Mouse (Mus musculus) embryonic facial prominence, embryonic 14.5 days (tissue): ENCODE data around the gene Adcy2. TPM values are rescaled to one million over a fixed set of nuclear protein-coding genes. Genes with fewer than 3 reads are reported as not detected.

Experiments used
- ATAC-seq: fragments of 200-750 bp; cut with Nextera tagmentation; 2 replicates; pipeline ENCODE4 v1.8.0; 2017; ENCODE audit warnings: low read depth, moderate number of reproducible peaks, moderate TSS enrichment
- DNase-seq: peaks from one replicate; pipeline ENCODE4 v3.0.0-alpha.2; 2015; ENCODE audit warnings: low spot score
- H3K27ac ChIP-seq: fragments of 300-500 bp; sonication (generic); replicated peaks from 2 replicates; pipeline ENCODE4 v1.5.1; 2014; ENCODE audit warnings: low read depth, mild to moderate bottlenecking, low read length, moderate library complexity
- H3K27me3 ChIP-seq: fragments of 300-500 bp; sonication (generic); replicated peaks from 2 replicates; pipeline ENCODE4 v1.6.1; 2014; ENCODE audit warnings: low read length; ENCODE audit not compliant: control insufficient read depth, insufficient read depth
- H3K36me3 ChIP-seq: fragments of 300-500 bp; sonication (generic); 2 replicates; pipeline ENCODE4 v1.6.1; 2014; ENCODE audit warnings: low read length, mixed read lengths; ENCODE audit not compliant: control insufficient read depth, insufficient read depth
- H3K4me1 ChIP-seq: fragments of 300-500 bp; sonication (generic); 2 replicates; pipeline ENCODE4 v1.6.1; 2014; ENCODE audit warnings: antibody characterized with exemption, low read length; ENCODE audit not compliant: control insufficient read depth, insufficient read depth
- H3K4me2 ChIP-seq: fragments of 300-500 bp; sonication (generic); 2 replicates; pipeline ENCODE4 v1.6.1; 2014; ENCODE audit warnings: low read depth, mild to moderate bottlenecking, low read length, moderate library complexity, mixed read lengths
- H3K4me3 ChIP-seq: fragments of 300-500 bp; sonication (generic); 2 replicates; pipeline ENCODE4 v1.5.1; 2014; ENCODE audit warnings: low read depth, mild to moderate bottlenecking, low read length
- H3K9ac ChIP-seq: fragments of 300-500 bp; sonication (generic); 2 replicates; pipeline ENCODE4 v1.6.1; 2014; ENCODE audit warnings: low read depth, mild to moderate bottlenecking, low read length, moderate library complexity, mixed read lengths
- H3K9me3 ChIP-seq: fragments of 300-500 bp; sonication (generic); 2 replicates; pipeline ENCODE4 v1.6.1; 2016; ENCODE audit warnings: low read length; ENCODE audit not compliant: control insufficient read depth
- WGBS: fragments of 180-500 bp; shearing (Covaris S2); extraction: QIAGEN DNeasy Blood & Tissue Kit; methylation state at CpG from one replicate; pipeline ENCODE4 v1.1.7; 2014; 5-methylcytosine and 5-hydroxymethylcytosine counted together
- polyA plus RNA-seq: library from polyadenylated mRNA; unstranded; fragments of >200 nt; fragmentation: Nextera tagmentation; extraction: Ambion mirVana; gene quantifications from 2 replicates; pipeline ENCODE4 v1.2.1, GENCODE M21; 2014

The Adcy2 gene
- polyA plus RNA-seq, 1 experiment from 2014 or later, result 11.2 TPM

DNA sequence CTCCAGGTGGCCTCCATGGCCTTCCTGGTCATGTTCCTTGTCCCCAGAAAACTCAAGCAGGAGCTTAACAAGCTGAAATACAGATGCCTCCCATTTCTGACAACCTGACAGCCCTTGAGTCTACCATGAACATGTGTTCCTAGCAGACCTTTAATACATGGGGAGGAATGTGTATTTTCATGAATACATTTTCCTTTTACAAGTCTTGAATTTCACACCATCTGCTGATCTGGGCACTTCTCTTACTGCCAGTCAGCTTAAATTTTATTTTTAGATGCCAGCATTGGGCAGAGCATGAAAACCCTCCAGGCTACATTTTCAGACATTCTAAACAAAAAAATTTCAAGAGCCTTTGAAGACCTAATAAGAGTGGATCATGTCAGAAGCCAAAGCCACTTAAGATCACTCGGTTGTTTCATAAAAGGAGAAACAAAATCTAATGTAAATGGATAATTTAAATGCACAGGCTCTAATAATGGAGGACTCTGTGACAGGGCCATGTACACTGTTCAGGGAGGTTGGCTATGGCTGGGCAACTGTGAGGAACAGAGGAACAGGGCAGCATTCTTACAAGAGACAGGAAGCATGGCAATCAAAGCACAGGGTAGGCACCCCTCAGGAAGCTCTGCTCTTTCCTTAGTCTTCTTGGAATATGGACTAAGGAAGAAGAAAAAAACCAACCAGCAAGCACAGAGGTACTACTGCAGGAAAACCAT lies 131.2 kb downstream of the Adcy2 start:
- ATAC-seq (no peak), DNase-seq (no peak)
- Histone ChIP-seq H3K27ac (0 out of 2 replicates have a peak overlapping the region, but pooled peaks have one; percentile 33), H3K4me2 (no peak overlapping the region), H3K36me3 (no peaks in the 10 kb centered on the region), H3K4me1 (0 out of 2 replicates have a peak, but pooled peaks cover 7% of the 10 kb centered on the region), H3K27me3 (no peaks in the 10 kb centered on the region), H3K9ac (no peak overlapping the region), H3K9me3 (no peaks in the 10 kb centered on the region), H3K4me3 (no peak overlapping the region)
- 47% methylated on average over 1 of the region's 1 CpGs for WGBS

DNA sequence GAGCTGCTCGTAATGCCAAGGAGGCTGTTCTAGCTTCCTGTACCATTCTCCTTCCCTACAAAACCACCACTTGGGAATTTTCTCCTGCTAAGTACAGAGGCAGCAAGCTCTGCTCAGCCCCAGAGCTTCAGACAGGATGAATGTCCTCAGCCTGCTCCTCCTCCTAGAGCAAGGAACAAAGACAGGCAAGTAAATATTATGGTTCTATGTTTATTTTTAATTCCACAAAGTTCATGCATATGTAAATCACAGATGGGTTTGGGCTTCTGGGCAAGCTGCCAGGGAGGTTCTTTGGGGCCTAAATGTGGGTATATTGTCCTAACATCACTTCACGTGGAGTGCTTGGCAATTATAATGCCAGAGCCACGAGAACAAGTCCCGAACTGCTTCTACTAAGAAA lies 139.3 kb downstream of the Adcy2 start:
- no peak overlapping the region for H3K4me3 ChIP-seq
- no peak overlapping the region for H3K4me2 ChIP-seq
- H3K27me3 ChIP-seq, result no peaks in the 10 kb centered on the region
- H3K36me3 ChIP-seq, result no peaks in the 10 kb centered on the region
- WGBS, result 41% methylated on average over 4 of the region's 4 CpGs
- DNase-seq, result peak; percentile 21
- no peaks in the 10 kb centered on the region for H3K9me3 ChIP-seq
- no peak for ATAC-seq
- H3K4me1 ChIP-seq, result no peaks in the 10 kb centered on the region
- no peak overlapping the region for H3K9ac ChIP-seq
- no peak overlapping the region for H3K27ac ChIP-seq

DNA sequence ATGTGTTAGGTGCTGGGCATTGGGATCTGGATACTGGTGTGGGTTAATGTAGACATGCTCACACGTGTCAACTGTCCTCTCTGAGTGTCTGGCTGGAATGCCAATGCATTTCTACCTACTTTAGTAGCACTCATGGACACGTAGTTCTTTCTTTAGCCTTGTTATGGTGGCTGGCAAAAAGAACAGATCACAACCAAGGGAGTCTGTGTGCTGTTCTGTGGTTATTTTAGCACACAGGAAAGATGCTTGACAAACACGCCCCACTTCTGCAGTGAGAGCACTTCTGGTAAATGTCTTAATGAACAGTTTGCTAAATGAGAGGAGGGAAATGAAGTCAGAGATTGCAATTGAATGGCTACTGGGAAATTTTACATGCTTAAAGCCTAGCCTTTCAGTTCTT lies 151.1 kb downstream of the Adcy2 start:
- Histone ChIP-seq H3K9me3 (no peaks in the 10 kb centered on the region), H3K27me3 (no peaks in the 10 kb centered on the region), H3K36me3 (no peaks in the 10 kb centered on the region), H3K9ac (no peak overlapping the region), H3K27ac (no peak overlapping the region), H3K4me1 (no peaks in the 10 kb centered on the region), H3K4me2 (no peak overlapping the region), H3K4me3 (no peak overlapping the region)
- 67% methylated on average over 3 of the region's 3 CpGs for WGBS
- no peak for ATAC-seq
- DNase-seq, result no peak

GRCm38 (mm10) chr13:68839517-68839916 lies 159.8 kb downstream of the Adcy2 start:
- Histone ChIP-seq H3K36me3 (no peaks in the 10 kb centered on the region), H3K27ac (no peak overlapping the region), H3K9ac (no peak overlapping the region), H3K27me3 (no peaks in the 10 kb centered on the region), H3K4me2 (no peak overlapping the region), H3K9me3 (no peaks in the 10 kb centered on the region), H3K4me1 (no peaks in the 10 kb centered on the region; the same call in 1 of the 2 replicates), H3K4me3 (no peak overlapping the region)
- WGBS, result 39% methylated on average over 2 of the region's 2 CpGs
- DNase-seq, result no peak
- ATAC-seq, result no peak

GRCm38 (mm10) chr13:68836183-68836582 lies 163.2 kb downstream of the Adcy2 start:
- no peak overlapping the region for H3K27ac ChIP-seq
- no peak overlapping the region for H3K4me2 ChIP-seq
- H3K4me1 ChIP-seq, result no peaks in the 10 kb centered on the region; the same call in 1 of the 2 replicates
- H3K4me3 ChIP-seq, result no peak overlapping the region
- H3K9me3 ChIP-seq, result no peaks in the 10 kb centered on the region
- ATAC-seq, result no peak
- no peaks in the 10 kb centered on the region for H3K27me3 ChIP-seq
- DNase-seq, result no peak
- H3K36me3 ChIP-seq, result no peaks in the 10 kb centered on the region
- H3K9ac ChIP-seq, result no peak overlapping the region

GRCm38 (mm10) chr13:68835424-68836045 lies 163.8 kb downstream of the Adcy2 start:
- no peak overlapping the region for H3K4me3 ChIP-seq
- H3K36me3 ChIP-seq, result no peaks in the 10 kb centered on the region
- H3K4me1 ChIP-seq, result no peaks in the 10 kb centered on the region; the same call in 1 of the 2 replicates
- no peak overlapping the region for H3K4me2 ChIP-seq
- DNase-seq, result peak; percentile 56
- peak; percentile 65 for ATAC-seq
- H3K9ac ChIP-seq, result no peak overlapping the region
- WGBS, result 49% methylated on average over 8 of the region's 8 CpGs
- peak overlapping the region; percentile 1; the same call in 1 of the 2 replicates for H3K27ac ChIP-seq
- no peaks in the 10 kb centered on the region for H3K27me3 ChIP-seq
- no peaks in the 10 kb centered on the region for H3K9me3 ChIP-seq

DNA sequence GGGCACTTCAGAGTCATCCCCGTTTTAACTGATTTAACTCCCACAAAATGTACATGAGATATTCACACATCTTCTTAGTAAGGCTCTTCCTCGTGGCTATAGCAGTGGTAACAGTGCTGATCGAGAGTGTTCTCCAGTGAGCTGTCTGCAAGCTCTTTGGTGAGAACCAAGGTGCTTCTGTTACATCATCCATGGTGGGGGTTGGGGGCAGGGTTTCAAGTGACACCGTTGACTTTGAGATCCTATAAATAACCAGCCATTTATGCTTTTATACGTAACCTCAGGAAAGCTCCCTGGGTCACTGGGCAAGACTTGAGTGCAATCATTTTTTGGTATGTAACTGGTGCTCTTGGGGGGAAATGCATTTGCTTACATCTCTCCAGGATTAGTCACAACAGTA lies 167.2 kb downstream of the Adcy2 start:
- Histone ChIP-seq H3K9ac (no peak overlapping the region), H3K4me1 (no peaks in the 10 kb centered on the region; the same call in 1 of the 2 replicates), H3K27me3 (no peaks in the 10 kb centered on the region), H3K4me2 (no peak overlapping the region), H3K9me3 (0 out of 2 replicates have a peak, but pooled peaks cover 2% of the 10 kb centered on the region), H3K4me3 (no peak overlapping the region), H3K36me3 (no peaks in the 10 kb centered on the region), H3K27ac (no peak overlapping the region)
- DNase-seq (no peak), ATAC-seq (no peak)
- WGBS, result 76% methylated on average over 5 of the region's 5 CpGs

- no peaks in the 10 kb centered on the region for H3K36me3 ChIP-seq
- no peak overlapping the region for H3K4me2 ChIP-seq
- H3K9me3 ChIP-seq, result 0 out of 2 replicates have a peak, but pooled peaks cover 4% of the 10 kb centered on the region
- WGBS, result 75% methylated on average over 6 of the region's 6 CpGs
- H3K4me3 ChIP-seq, result no peak overlapping the region
- H3K9ac ChIP-seq, result no peak overlapping the region
- no peaks in the 10 kb centered on the region for H3K27me3 ChIP-seq
- DNase-seq, result no peak
- no peak for ATAC-seq
- no peaks in the 10 kb centered on the region for H3K4me1 ChIP-seq
- no peak overlapping the region for H3K27ac ChIP-seq
Observed at GRCm38 (mm10) chr13:68830030-68830759, 169.1 kb downstream of the Adcy2 start.
